Mouse (Mus musculus) 416B (cell line): ENCODE measurements around the gene Cyp11a1.

Experiments
- DNase-seq: peaks from one replicate; pipeline ENCODE4 v3.0.0; 2011; ENCODE audit warnings: low read depth

Gene Cyp11a1

DNA sequence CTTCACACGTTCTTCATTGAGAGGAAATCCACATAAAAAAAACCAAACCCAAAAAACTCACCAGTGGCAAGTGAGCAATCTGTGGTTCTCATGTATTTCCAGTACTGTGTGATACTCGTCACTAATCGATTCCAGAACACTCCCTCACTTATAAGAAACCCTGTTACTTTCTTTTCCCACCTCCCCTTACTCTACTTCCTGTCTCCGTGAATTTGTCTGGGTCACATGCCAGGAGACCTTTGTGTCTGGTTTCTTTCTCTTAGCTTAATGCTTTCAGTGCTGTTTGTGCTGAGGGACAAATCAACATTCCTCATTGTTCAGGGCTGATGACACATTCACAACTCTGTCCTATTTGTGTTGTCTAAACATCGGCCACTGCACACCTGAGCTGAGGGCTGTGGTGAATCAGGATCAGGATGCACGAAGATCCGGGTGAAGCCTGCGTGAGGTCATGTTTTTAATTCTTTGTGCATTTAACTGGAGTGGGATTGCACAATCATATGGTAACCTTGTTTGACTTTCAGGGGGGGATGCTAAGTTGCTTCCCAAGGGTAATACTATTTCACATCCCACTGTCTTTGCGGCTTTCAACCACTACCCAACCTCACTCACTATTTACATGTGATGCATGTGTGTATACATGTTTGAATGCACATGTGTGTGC, 33.3 kb upstream of the Cyp11a1 start:
- no peak for DNase-seq

DNA sequence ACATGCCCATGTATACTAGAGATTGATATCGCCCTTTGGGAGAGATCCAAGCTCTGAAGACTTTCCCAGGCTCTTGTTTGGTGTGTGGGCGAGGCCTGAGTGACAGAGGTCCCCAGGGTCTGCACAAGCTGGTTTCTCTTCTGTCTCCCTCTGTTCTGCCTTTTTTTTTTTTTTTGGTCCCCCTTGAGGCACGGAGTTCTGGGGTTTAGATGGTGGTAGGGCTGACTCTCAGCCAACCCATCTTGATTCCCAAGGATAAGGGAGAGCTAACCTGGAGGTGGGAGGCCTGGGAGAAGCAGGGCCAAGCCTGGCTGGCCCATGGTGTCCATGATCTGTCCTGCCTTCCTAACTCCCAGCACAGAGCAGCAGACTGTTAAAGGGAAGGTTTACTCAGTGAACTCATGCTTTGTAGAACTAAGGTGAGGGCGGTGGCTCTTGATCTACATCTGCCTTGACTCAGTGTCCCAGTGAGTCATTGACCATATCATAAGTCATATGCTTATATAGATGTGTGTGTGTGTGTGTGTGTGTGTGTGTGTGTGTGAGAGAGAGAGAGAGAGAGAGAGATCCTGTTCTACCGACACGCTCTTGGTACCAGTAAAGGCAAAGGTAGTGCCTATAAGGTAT, 32.7 kb upstream of the Cyp11a1 start:
- DNase-seq = no peak

GRCm38 (mm10) chr9:57974221-57974620, 32.0 kb upstream of the Cyp11a1 start:
- DNase-seq = no peak

GRCm38 (mm10) chr9:57975200-57975821, 30.9 kb upstream of the Cyp11a1 start:
- DNase-seq = no peak

- DNase-seq = no peak
Measured at GRCm38 (mm10) chr9:57978025-57978424, 28.2 kb upstream of the Cyp11a1 start.

DNA sequence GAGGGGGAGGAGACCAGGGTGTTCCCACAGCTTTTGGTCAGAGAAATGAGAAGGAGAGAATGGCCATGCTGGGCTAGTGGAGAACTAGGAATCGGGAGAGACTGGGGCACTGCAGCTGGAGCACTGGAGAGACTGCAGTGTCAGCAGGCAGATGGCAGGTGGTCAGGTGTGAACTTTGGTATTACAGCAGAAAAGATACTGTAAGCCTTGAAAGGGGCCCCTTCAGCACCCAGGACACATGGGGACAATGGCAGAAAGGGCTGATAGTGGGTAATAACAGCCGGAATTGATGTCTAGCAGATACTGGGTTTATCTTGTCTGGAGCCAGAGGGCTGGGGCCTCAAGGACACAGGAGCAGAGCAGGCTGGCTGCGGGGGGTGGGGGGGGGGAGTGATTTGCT, 27.4 kb upstream of the Cyp11a1 start:
- no peak for DNase-seq

DNA sequence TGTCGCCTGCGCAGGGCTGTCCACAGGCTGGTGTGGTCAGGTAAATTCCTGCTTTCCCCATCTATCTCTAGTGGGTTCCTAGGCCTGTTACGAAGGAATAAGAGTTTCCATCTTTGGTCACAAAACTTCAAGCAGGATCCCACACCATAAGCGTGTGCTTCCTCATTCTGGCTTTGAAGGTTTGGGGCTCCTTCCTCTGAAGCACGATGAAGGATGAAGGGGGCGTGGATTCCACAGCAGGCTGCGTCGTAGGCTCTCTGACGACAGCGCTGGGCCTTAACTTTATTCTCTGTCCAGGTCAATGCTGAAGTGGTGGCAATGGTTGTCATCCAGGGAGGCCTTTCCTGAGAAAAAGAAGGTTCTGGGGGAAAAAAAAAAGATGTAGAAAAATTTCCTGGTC, 25.6 kb upstream of the Cyp11a1 start:
- no peak for DNase-seq

DNA sequence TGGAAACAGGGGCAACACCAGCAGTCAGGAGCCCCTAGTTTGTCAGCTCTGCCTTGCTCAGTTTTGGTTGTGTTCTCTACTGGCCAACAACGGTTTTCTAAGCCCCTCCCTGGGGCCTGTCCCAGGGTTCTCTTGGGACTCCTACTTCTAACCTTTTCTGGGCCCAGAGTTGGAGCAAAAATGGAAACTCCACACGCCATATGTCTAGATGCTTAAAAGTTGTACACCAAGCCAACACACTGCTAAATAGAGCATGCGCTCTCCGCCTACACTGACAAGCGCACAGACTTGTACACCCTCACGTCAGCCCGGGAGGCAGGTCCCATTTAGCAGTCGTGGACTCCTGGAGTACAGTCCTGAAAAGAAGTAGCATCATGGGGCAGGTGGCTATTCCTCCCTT, 20.9 kb upstream of the Cyp11a1 start:
- DNase-seq = no peak

- no peak for DNase-seq
Measured at GRCm38 (mm10) chr9:57986293-57986692, 19.9 kb upstream of the Cyp11a1 start.

DNA sequence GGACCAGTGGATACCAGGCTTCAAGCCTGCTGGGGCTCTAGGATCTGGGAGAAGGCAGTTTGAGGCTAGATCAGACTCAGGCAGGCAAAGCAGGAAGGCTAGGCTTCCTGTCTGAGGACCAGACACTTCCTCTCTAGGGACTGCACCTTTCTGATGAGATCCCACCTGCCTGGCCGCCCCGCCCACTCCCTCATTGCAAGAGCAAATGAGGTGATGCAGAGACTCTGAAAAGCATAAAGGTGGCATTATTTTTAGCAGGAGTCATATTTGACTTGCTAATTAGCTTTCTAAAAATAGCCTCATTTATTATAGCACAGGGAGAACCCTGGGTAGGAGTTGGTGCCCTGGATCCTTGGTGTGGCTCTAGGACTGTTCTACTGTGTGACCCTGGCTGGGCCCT, 18.1 kb upstream of the Cyp11a1 start:
- no peak for DNase-seq

DNA sequence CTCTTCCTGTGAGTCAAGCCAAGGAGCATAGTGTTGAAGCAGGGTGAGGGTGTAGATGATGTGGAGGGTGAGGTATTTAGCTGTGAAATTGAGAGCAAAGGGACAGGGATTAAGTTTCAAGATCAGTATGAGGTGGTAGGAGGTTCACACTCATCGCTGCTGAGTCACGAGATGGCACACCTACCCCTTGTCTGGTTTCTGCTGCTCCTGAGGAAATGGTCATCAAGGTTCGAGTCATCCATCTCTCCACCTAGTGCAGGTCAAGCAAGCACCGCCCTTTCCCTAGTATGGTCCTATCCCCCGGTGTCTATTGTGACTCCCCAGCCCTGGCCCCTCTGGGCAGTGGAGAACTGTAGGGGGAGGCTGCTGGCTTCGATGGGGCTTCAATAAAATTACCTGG, 16.9 kb upstream of the Cyp11a1 start:
- no peak for DNase-seq

DNA sequence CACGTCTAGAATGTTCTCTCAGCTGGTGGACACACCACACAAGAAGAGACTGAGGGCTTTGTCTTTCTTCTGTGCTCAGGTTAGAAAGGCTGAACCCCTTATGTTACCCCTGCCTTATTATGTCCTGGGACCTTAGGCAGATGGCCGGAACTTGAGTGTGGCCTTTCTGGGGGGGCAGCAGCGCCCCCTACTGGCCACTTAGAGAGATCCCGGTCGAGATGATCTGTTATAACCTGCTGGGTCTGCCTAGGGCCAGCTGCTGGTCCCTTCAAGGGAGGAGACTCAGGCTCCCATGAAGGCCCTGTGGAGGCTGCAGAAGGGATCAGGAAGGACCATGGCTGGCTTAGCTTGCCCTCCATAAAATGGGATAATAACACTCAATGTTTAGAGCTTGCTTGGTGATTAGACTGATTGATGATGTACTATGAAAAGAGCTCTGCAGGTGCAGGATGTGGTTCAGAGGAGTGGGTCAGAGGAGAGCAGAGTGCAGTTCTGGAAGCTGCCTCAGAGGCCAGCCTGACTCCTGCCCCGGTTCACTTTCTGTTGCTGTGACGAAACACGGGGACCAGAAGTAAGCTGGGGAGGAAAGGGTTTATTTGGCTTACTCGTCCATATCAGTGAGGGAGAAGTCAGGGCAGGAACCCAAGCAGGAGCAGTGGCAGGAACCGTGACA, 15.6 kb upstream of the Cyp11a1 start:
- peak; percentile 74 for DNase-seq

DNA sequence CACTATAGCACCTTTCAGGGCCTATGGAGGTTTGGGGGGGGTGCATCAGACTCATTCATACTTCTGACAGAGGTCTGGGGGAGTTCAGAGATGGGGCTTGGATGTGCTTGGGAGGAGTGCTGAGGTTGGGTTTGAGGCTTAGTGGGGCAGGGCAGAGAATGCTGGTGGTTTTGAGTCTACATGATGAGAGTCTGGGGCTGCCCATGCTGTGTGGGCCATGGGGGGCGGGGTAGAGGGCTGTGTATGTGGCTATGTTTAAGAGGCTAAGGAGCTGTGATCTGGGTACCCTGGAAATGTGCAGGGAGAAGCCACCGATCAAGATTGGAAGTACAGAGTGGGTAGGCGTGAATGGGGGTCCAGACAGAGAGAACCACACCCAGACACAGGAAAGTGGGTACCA, 14.2 kb upstream of the Cyp11a1 start:
- DNase-seq = no peak

GRCm38 (mm10) chr9:57992781-57993591, 13.2 kb upstream of the Cyp11a1 start:
- DNase-seq = peak; percentile 93

- peak; percentile 56 for DNase-seq
Measured at GRCm38 (mm10) chr9:57995282-57995681, 10.9 kb upstream of the Cyp11a1 start.

DNA sequence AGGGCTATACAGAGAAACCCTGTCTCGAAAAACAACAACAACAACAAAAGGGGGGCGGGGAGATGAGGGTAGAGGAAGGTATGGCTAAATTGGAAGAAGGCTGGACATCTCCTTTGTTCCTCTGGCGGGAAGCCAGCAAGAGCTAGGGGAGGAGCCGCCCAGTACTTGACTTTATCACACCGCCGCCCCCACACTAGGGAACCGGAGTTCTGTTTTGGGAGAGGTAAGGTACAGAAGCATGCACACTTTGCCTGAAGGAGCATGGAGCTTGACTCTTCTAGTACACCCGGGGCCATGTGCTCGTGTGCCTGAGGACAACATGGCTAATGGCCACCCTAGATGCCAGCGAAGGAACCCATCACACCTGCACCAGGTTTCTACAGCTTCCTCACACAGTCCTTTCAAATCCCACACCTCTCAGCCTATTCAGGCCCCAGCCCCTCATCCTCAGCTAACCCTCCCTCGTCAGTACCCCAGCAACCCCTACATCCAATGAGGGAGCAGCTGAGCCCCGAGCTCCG, 8.6 kb upstream of the Cyp11a1 start:
- DNase-seq = no peak

DNA sequence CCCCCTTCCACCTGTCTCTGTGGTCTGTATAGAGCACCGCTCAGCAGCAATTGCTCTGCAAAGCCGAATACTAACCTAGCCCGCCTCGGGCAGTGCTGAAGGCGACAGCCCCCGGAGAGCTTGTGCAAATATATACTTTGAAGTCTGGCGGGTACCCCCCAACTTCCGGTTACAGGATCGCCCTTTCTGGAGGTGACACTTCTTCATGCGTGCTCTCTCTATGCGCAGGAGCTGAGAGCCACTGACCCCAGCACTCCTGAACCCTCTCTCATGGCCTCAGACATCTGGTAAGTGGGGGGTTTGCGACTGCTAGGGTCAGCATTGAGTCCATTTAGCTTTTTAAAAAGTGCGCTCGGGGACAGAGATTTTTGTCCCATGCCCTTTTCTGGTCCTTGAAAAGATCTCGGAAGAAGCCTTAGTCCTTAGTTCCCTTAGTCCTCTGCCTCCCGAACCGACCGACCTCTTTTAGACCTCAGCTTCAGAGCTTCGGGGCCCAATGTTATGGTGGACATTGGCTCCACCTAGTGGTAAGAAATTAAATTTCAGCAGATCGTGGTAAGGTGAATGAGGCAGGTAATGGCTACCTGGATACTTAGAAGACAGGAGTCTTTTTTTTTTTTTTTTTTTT, 8.1 kb upstream of the Cyp11a1 start:
- DNase-seq = peak; percentile 78

DNA sequence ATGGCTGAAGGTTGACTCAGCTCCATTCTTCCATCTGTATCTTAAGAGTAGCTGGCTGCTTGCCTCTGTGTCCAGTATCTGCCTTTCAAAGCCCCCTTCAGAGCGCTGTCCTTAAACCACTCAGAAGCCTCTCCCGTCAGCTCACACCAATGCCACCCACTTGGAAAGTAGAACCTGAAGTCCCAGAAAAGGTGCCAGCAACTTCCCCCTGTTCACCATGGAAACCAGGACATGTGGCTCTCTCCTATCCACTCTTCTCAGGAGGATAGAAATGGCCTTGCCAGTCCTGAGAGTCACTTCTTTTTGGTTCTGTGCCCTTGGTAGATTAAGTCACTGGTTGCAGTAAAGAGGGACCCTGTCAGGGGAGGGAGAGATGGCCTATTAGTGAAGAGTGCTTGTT, 7.5 kb upstream of the Cyp11a1 start:
- no peak for DNase-seq

DNA sequence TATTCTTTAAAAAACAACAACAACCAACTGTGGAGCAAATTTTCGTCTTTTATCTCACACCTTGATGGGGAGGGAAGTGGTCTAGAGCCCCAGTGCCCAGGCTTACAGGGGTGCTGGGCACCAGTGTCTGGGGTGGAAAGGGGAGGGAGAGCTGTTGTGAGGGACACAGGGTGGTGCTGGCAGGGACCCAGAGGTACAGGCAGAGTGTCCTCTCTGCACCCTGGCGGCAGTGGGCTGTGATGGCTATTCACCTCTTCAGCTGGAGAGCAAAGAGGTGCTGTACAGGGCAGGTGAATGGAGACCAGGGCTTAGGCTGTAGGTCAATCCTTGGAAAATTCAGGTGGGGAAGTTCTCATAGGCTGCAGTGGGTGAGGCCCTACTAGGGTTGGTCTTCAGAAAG, 6.5 kb upstream of the Cyp11a1 start:
- DNase-seq = no peak

- peak; percentile 32 for DNase-seq
Measured at GRCm38 (mm10) chr9:58003272-58003671, 2.9 kb upstream of the Cyp11a1 start.

DNA sequence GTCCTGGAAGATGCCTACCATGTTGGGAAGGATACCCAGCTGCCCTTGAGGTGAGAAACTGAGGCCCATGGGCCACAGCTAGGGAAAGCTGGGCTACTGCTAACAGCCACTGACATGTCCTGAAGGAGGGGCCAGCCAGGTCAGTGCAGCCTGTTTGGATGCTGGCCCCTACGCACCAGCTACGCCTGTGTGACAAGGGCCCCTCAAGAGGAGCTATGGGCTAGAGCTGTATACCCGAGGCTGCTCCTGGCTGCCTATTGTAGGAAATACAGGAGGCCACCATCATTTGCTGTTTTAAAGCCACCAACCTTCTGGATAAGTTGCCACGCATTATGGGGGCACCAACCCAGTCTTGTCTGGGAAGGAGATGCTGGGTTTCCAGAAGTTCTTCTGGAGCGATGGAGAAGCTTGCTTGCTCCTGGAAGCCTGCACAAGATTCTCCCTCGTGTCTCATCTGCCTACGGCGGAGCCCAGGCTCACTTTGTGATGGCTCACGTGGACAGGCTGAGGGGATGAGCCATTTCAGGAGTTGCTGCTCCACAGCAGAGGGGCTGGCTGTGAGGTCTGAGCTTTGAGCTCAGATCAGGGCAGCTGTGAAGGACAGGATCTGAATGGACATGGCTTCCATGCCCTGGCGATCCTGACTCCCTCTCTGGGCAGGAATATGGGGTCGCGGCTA, 2.3 kb downstream of the Cyp11a1 start:
- DNase-seq = no peak
